Mouse (Mus musculus) stomach, postnatal 0 days (tissue): ENCODE results near the gene G3bp2.

Experiments
- CTCF ChIP-seq: IDR thresholded peaks from 2 replicates; pipeline ENCODE4 v1.5.1; 2016; ENCODE audit warnings: antibody characterized with exemption, low read depth, mild to moderate bottlenecking, moderate library complexity
- EP300 ChIP-seq: optimal IDR thresholded peaks from 2 replicates; pipeline ENCODE3; 2016; ENCODE audit warnings: antibody characterized with exemption

- TF ChIP-seq CTCF (no peak), EP300 (no peak)
Observed at GRCm38 (mm10) chr5:92009827-92010226, 73.7 kb downstream of the G3bp2 start.
